Mouse (Mus musculus): Measurements from ENCODE around the gene Ublcp1.

DNA sequence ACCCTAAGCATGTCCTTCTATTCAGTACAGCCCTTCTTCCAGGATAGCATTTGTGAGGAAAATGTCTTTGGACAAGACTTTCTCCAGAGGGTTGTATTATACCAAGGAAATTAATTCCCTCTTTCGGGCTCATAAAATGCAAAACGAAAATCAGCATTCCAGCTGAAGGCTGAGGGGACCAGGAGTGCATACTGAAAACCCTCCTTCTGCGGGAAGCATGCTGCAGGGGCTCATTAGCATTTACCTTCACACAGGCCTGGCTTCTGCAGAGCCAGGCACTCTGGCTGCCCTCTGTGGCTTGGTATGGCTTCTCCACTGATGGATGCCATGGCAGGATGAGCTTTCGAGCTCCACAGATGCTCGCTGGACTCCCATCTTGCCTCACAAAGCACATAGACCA, 46.3 kb downstream of the Ublcp1 start:
- no peak for TF ChIP-seq CTCF (IDR thresholded peaks at IDR 0.05; ENCODE audit: low read depth, low read length)
- TF ChIP-seq POLR2A (IDR thresholded peaks at IDR 0.05; ENCODE audit: extremely low read depth, insufficient read depth, low read length) = no peak
